ENCODE assay signal across 8 mouse cellular contexts in genomic region chr7:63912234-63912810, GRCm38 (mm10). TPM values are rescaled to one million over a fixed set of nuclear protein-coding genes. Genes with fewer than 3 reads are reported as not detected.
A peak's percentile ranks its signal among the peaks of the same experiment; 100 is the strongest.
DNase-seq lines count a peak whose midpoint lies in the region; ATAC-seq and TF ChIP-seq lines count a peak whose summit lies in the region.

No protein-coding gene starts in this region.

- no peaks in the 10 kb centered on the region for H3K36me3 ChIP-seq in kidney, adult 2 months (ENCODE audit: control insufficient read depth, insufficient read depth, low read length)
- no peaks in the 10 kb centered on the region for H3K36me3 ChIP-seq in embryonic facial prominence, embryonic 15.5 days
- no peaks in the 10 kb centered on the region for H3K36me3 ChIP-seq in liver, embryonic 15.5 days (replicated peaks)
- H3K36me3 ChIP-seq in neural tube, embryonic 12.5 days: no peaks in the 10 kb centered on the region

- H3K4me3 ChIP-seq in kidney, adult 2 months (ENCODE audit: insufficient read depth, low read depth, low read length): no peak overlapping the region
- H3K4me3 ChIP-seq in embryonic facial prominence, embryonic 15.5 days (replicated peaks): no peak overlapping the region
- H3K4me3 ChIP-seq in liver, embryonic 15.5 days (replicated peaks): no peak overlapping the region
- no peak overlapping the region for H3K4me3 ChIP-seq in neural tube, embryonic 12.5 days

- H3K9ac ChIP-seq in embryonic facial prominence, embryonic 15.5 days: no peak overlapping the region
- no peak overlapping the region for H3K9ac ChIP-seq in liver, embryonic 15.5 days
- no peak overlapping the region for H3K9ac ChIP-seq in neural tube, embryonic 12.5 days

- H3K27me3 ChIP-seq in kidney, adult 2 months (replicated peaks; ENCODE audit: control insufficient read depth, insufficient read depth, low read length): no peaks in the 10 kb centered on the region
- no peaks in the 10 kb centered on the region for H3K27me3 ChIP-seq in embryonic facial prominence, embryonic 15.5 days
- H3K27me3 ChIP-seq in liver, embryonic 15.5 days: no peaks in the 10 kb centered on the region
- H3K27me3 ChIP-seq in neural tube, embryonic 12.5 days (replicated peaks): no peaks in the 10 kb centered on the region

- H3K9me3 ChIP-seq in embryonic facial prominence, embryonic 15.5 days (replicated peaks): no peaks in the 10 kb centered on the region
- no peaks in the 10 kb centered on the region for H3K9me3 ChIP-seq in liver, embryonic 15.5 days (replicated peaks)
- no peaks in the 10 kb centered on the region for H3K9me3 ChIP-seq in neural tube, embryonic 12.5 days

- no peak overlapping the region for H3K4me2 ChIP-seq in embryonic facial prominence, embryonic 15.5 days (replicated peaks)
- 0 out of 2 replicates have a peak overlapping the region, but pooled peaks have one; percentile 2 for H3K4me2 ChIP-seq in liver, embryonic 15.5 days
- H3K4me2 ChIP-seq in neural tube, embryonic 12.5 days (replicated peaks): no peak overlapping the region

- H3K27ac ChIP-seq in kidney, adult 2 months (ENCODE audit: insufficient read depth, low read depth, low read length): peak overlapping the region; percentile 96
- peak overlapping the region; percentile 72 for H3K27ac ChIP-seq in embryonic facial prominence, embryonic 15.5 days (replicated peaks)
- peak overlapping the region; percentile 72 for H3K27ac ChIP-seq in liver, embryonic 15.5 days (replicated peaks)
- H3K27ac ChIP-seq in neural tube, embryonic 12.5 days: no peak overlapping the region

- no peak for DNase-seq in kidney, adult 2 months
- DNase-seq in kidney, adult 8-10 months: no peak
- DNase-seq in heart, postnatal 14 days: peak; percentile 66 to 73
- DNase-seq in right cerebral cortex, postnatal 10 days (ENCODE audit: low spot score in 2 of 2): no peak
- no peak for DNase-seq in urinary bladder, postnatal 36 days (ENCODE audit: low spot score in 2 of 2)

- 34% methylated on average over 7 of the region's 7 CpGs for WGBS in kidney, adult 2 months
- 32% methylated on average over 7 of the region's 7 CpGs for WGBS in embryonic facial prominence, embryonic 15.5 days
- 34% methylated on average over 7 of the region's 7 CpGs for WGBS in liver, embryonic 15.5 days (ENCODE audit: insufficient replicate concordance)
- WGBS in neural tube, embryonic 12.5 days: 19% methylated on average over 7 of the region's 7 CpGs

- no peak for TF ChIP-seq POLR2A in kidney, adult 2 months (IDR thresholded peaks at IDR 0.05; ENCODE audit: low read depth, low read length)

- TF ChIP-seq CTCF in kidney, adult 2 months (conservative IDR thresholded peaks at IDR 0.05; ENCODE audit: insufficient read depth, insufficient read length, low read depth, low read length): no peak

- no peak for ATAC-seq in embryonic facial prominence, embryonic 15.5 days (ENCODE audit: insufficient number of reproducible peaks, low FRiP score, low TSS enrichment, low read depth)
- ATAC-seq in liver, embryonic 15.5 days (ENCODE audit: insufficient read depth): no peak
- ATAC-seq in neural tube, embryonic 12.5 days (ENCODE audit: low FRiP score, low read depth): peak; percentile 45; the same call in 1 of the 2 replicates

- peaks cover 87% of the 10 kb centered on the region for H3K4me1 ChIP-seq in kidney, adult 2 months (ENCODE audit: control insufficient read depth, insufficient read depth, low read length)
- H3K4me1 ChIP-seq in embryonic facial prominence, embryonic 15.5 days: peaks cover 60% of the 10 kb centered on the region
- H3K4me1 ChIP-seq in liver, embryonic 15.5 days (replicated peaks): peaks cover 93% of the 10 kb centered on the region
- peaks cover 52% of the 10 kb centered on the region for H3K4me1 ChIP-seq in neural tube, embryonic 12.5 days

- intact Hi-C loops in heart, postnatal 14 days (cut with DNase I): loop anchor here (1.0 kb wide), 1 partner anchor 24 kb away; no protein-coding TSS in a partner anchor

RNA-seq across cellular contexts. Expression of gene E030018B13Rik, which starts 4.3 kb away (rescaled TPM):
- polyA plus RNA-seq in kidney, adult 2 months (2012; rRNA removed): not detected in 2 replicates
- polyA plus RNA-seq in embryonic facial prominence, embryonic 15.5 days (2015; fragmentation: Nextera tagmentation; extraction: Ambion mirVana): 0.16 and 0.22 TPM in 2 replicates
- total RNA-seq in heart, postnatal 14 days (2021): not detected
- not detected in 2 replicates for polyA plus RNA-seq in liver, embryonic 15.5 days (2015; fragmentation: Nextera tagmentation; extraction: Ambion mirVana)
- 0.19 TPM in 1 of 2 replicates, not detected in the other for polyA plus RNA-seq in neural tube, embryonic 12.5 days (2016; fragmentation: Nextera tagmentation; extraction: Ambion mirVana)

RNA-seq across cellular contexts. Expression of gene Klf13, which starts 26.4 kb away (rescaled TPM):
- polyA plus RNA-seq in kidney, adult 2 months (2012; rRNA removed): 30.6 and 31.2 TPM in 2 replicates
- polyA plus RNA-seq in embryonic facial prominence, embryonic 15.5 days (2015; fragmentation: Nextera tagmentation; extraction: Ambion mirVana): 39.2 and 39.9 TPM in 2 replicates
- 10 to 100 TPM; 93.5 to 97.3 TPM for total RNA-seq in heart, postnatal 14 days (2021)
- polyA plus RNA-seq in liver, embryonic 15.5 days (2015; fragmentation: Nextera tagmentation; extraction: Ambion mirVana): 15.3 and 15.6 TPM in 2 replicates
- polyA plus RNA-seq in neural tube, embryonic 12.5 days (2016; fragmentation: Nextera tagmentation; extraction: Ambion mirVana): 34.0 and 34.5 TPM in 2 replicates

Comparison
In these comparisons a context has a peak if more than half of its experiments do, and no peak if none do; other contexts are left out.
1. DNase-seq: peak in heart, postnatal 14 days (2 of 2); none in kidney, adult 2 months (single experiment), kidney, adult 8-10 months (0 of 2), right cerebral cortex, postnatal 10 days (0 of 2) and urinary bladder, postnatal 36 days (0 of 2).